ENCODE assay signal across 8 mouse cellular contexts in the genomic region with DNA sequence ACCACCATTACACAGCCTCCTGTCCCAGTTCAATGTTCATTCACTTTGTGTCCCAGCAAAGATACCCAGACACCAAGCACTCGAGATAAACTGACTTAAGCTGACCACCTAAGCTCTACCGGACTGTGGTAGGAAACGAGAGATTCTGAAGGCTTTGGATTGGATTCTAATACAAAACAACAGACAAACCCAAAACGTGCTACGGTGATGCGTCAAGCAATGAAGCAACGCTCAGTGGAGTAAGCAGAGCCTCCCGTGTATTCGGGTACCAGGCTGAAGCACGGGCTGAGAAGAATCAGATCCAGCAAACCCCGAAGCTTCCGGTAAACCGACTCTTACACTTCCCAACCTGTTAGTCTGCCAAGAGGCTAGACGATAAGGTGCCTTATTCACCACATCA. TPM values are rescaled to one million over a fixed set of nuclear protein-coding genes. Genes with fewer than 3 reads are reported as not detected.
A peak's percentile ranks its signal among the peaks of the same experiment; 100 is the strongest.
DNase-seq lines count a peak whose midpoint lies in the region; ATAC-seq and TF ChIP-seq lines count a peak whose summit lies in the region.
"Had no signal": no experiment of that assay in that cellular context is flagged by ENCODE, and none has a peak within 500 bp of the region (broad histone marks: within the 10 kb centered on the region; RNA-seq: fewer than 3 reads in every experiment).

No protein-coding gene starts in this region.

- H3K36me3 ChIP-seq in kidney, postnatal 0 days (ENCODE audit: insufficient read depth, low read length) = no peaks in the 10 kb centered on the region
- no peaks in the 10 kb centered on the region for H3K36me3 ChIP-seq in embryonic facial prominence, embryonic 15.5 days
- H3K36me3 ChIP-seq in hindbrain, embryonic 16.5 days (ENCODE audit: control insufficient read depth, insufficient read depth, low read length) = no peaks in the 10 kb centered on the region
- H3K36me3 ChIP-seq in midbrain, postnatal 0 days (ENCODE audit: insufficient read depth, low read length) = no peaks in the 10 kb centered on the region

- H3K4me1 ChIP-seq in kidney, postnatal 0 days (replicated peaks; ENCODE audit: insufficient read depth, low read length) = peaks cover 12% of the 10 kb centered on the region; the same call in 1 of the 2 replicates
- peaks cover 8% of the 10 kb centered on the region for H3K4me1 ChIP-seq in embryonic facial prominence, embryonic 15.5 days
- peaks cover 9% of the 10 kb centered on the region for H3K4me1 ChIP-seq in hindbrain, embryonic 16.5 days (ENCODE audit: control insufficient read depth, insufficient read depth, low read depth, low read length)
- 0 out of 2 replicates have a peak, but pooled peaks cover 6% of the 10 kb centered on the region for H3K4me1 ChIP-seq in midbrain, postnatal 0 days (ENCODE audit: insufficient read depth, low read length)

- ATAC-seq in kidney, postnatal 0 days (replicated peaks; ENCODE audit: low FRiP score, low read depth) = no peak
- no peak for ATAC-seq in embryonic facial prominence, embryonic 15.5 days (ENCODE audit: insufficient number of reproducible peaks, low FRiP score, low TSS enrichment, low read depth)
- ATAC-seq in hindbrain, embryonic 16.5 days = no peak
- no peak for ATAC-seq in midbrain, postnatal 0 days (ENCODE audit: low FRiP score)

- H3K27ac ChIP-seq in kidney, postnatal 0 days = no peak overlapping the region
- H3K27ac ChIP-seq in embryonic facial prominence, embryonic 15.5 days (replicated peaks) = no peak overlapping the region
- H3K27ac ChIP-seq in hindbrain, embryonic 16.5 days (ENCODE audit: low read depth, low read length) = no peak overlapping the region
- H3K27ac ChIP-seq in midbrain, postnatal 0 days (ENCODE audit: low read depth, low read length) = no peak overlapping the region

- 47% methylated on average over 14 of the region's 14 CpGs for WGBS in kidney, postnatal 0 days
- WGBS in embryonic facial prominence, embryonic 15.5 days = 40% methylated on average over 14 of the region's 14 CpGs
- 54% methylated on average over 14 of the region's 14 CpGs for WGBS in hindbrain, embryonic 16.5 days
- WGBS in midbrain, postnatal 0 days = 53% methylated on average over 14 of the region's 14 CpGs

- no peak overlapping the region for H3K9ac ChIP-seq in kidney, postnatal 0 days (ENCODE audit: low read depth, low read length)
- H3K9ac ChIP-seq in embryonic facial prominence, embryonic 15.5 days = no peak overlapping the region
- H3K9ac ChIP-seq in hindbrain, embryonic 16.5 days (ENCODE audit: low read depth, low read length) = no peak overlapping the region
- no peak overlapping the region for H3K9ac ChIP-seq in midbrain, postnatal 0 days (replicated peaks; ENCODE audit: low read length, poor library complexity, severe bottlenecking)

- TF ChIP-seq CTCF in kidney, postnatal 0 days (IDR thresholded peaks at IDR 0.05; ENCODE audit: low read depth) = no peak
- TF ChIP-seq CTCF in midbrain, postnatal 0 days (IDR thresholded peaks at IDR 0.05) = no peak

- no peaks in the 10 kb centered on the region for H3K27me3 ChIP-seq in kidney, postnatal 0 days (ENCODE audit: insufficient read depth, low read length)
- no peaks in the 10 kb centered on the region for H3K27me3 ChIP-seq in embryonic facial prominence, embryonic 15.5 days
- H3K27me3 ChIP-seq in hindbrain, embryonic 16.5 days (replicated peaks; ENCODE audit: control insufficient read depth, insufficient read depth, low read length) = no peaks in the 10 kb centered on the region
- H3K27me3 ChIP-seq in midbrain, postnatal 0 days (ENCODE audit: insufficient read depth, low read length) = no peaks in the 10 kb centered on the region

- no peak for DNase-seq in kidney, postnatal 0 days (ENCODE audit: low spot score)
- DNase-seq in kidney, adult 8-10 months = no peak
- DNase-seq in midbrain, postnatal 0 days (ENCODE audit: low spot score) = no peak
- DNase-seq in thymus, postnatal 36 days = no peak
- DNase-seq in cerebellum, adult 11 months = no peak

- no peak overlapping the region; the same call in 1 of the 2 replicates for H3K4me3 ChIP-seq in kidney, postnatal 0 days (replicated peaks; ENCODE audit: low read depth, low read length)
- peak overlapping the region; percentile 8; the same call in 1 of the 2 replicates for H3K4me3 ChIP-seq in embryonic facial prominence, embryonic 15.5 days (replicated peaks)
- peak overlapping the region; percentile 5 for H3K4me3 ChIP-seq in hindbrain, embryonic 16.5 days (ENCODE audit: low read length)
- H3K4me3 ChIP-seq in midbrain, postnatal 0 days (ENCODE audit: low read depth, low read length) = peak overlapping the region; percentile 23

- H3K4me2 ChIP-seq in kidney, postnatal 0 days (ENCODE audit: low read length) = peak overlapping the region; percentile 39
- peak overlapping the region; percentile 26 for H3K4me2 ChIP-seq in embryonic facial prominence, embryonic 15.5 days (replicated peaks)
- peak overlapping the region; percentile 18 for H3K4me2 ChIP-seq in hindbrain, embryonic 16.5 days (ENCODE audit: low read length)
- peak overlapping the region; percentile 32 for H3K4me2 ChIP-seq in midbrain, postnatal 0 days (ENCODE audit: low read depth, low read length, poor library complexity, severe bottlenecking)

- H3K9me3 ChIP-seq in kidney, postnatal 0 days (replicated peaks; ENCODE audit: low read length) = no peaks in the 10 kb centered on the region
- H3K9me3 ChIP-seq in embryonic facial prominence, embryonic 15.5 days (replicated peaks) = no peaks in the 10 kb centered on the region
- no peaks in the 10 kb centered on the region for H3K9me3 ChIP-seq in hindbrain, embryonic 16.5 days (ENCODE audit: control insufficient read depth, low read length)
- no peaks in the 10 kb centered on the region for H3K9me3 ChIP-seq in midbrain, postnatal 0 days (ENCODE audit: low read length)

RNA-seq across cellular contexts. Expression of a gene that starts 37.0 kb away (rescaled TPM):
- 6.1 and 6.2 TPM in 2 replicates for polyA plus RNA-seq in kidney, postnatal 0 days (2015; fragmentation: Nextera tagmentation; extraction: Ambion mirVana)
- 4.5 and 5.4 TPM in 2 replicates for polyA plus RNA-seq in embryonic facial prominence, embryonic 15.5 days (2015; fragmentation: Nextera tagmentation; extraction: Ambion mirVana)
- 3.0 and 3.2 TPM in 2 replicates for polyA plus RNA-seq in hindbrain, embryonic 16.5 days (2015; fragmentation: Nextera tagmentation; extraction: Ambion mirVana)
- total RNA-seq in midbrain, postnatal 0 days (2014; rRNA removed) = 24.6 and 28.1 TPM in 2 replicates
- 2.8 TPM in 2 replicates for polyA plus RNA-seq in midbrain, postnatal 0 days (2015; fragmentation: Nextera tagmentation; extraction: Ambion mirVana)

RNA-seq across cellular contexts. Expression of a gene that starts 38.3 kb away (rescaled TPM):
- polyA plus RNA-seq in kidney, postnatal 0 days (2015; fragmentation: Nextera tagmentation; extraction: Ambion mirVana) = not detected in 2 replicates
- polyA plus RNA-seq in embryonic facial prominence, embryonic 15.5 days (2015; fragmentation: Nextera tagmentation; extraction: Ambion mirVana) = 0.04 TPM in 1 of 2 replicates, not detected in the other
- polyA plus RNA-seq in hindbrain, embryonic 16.5 days (2015; fragmentation: Nextera tagmentation; extraction: Ambion mirVana) = not detected in 2 replicates
- total RNA-seq in midbrain, postnatal 0 days (2014; rRNA removed) = not detected in 2 replicates
- not detected in 2 replicates for polyA plus RNA-seq in midbrain, postnatal 0 days (2015; fragmentation: Nextera tagmentation; extraction: Ambion mirVana)
- polyA plus RNA-seq: cortical plate, adult 2 months had no signal

RNA-seq across cellular contexts. Expression of a gene that starts 59.7 kb away (rescaled TPM):
- not detected in 2 replicates for polyA plus RNA-seq in kidney, postnatal 0 days (2015; fragmentation: Nextera tagmentation; extraction: Ambion mirVana)
- polyA plus RNA-seq in embryonic facial prominence, embryonic 15.5 days (2015; fragmentation: Nextera tagmentation; extraction: Ambion mirVana) = not detected in 2 replicates
- not detected in 2 replicates for polyA plus RNA-seq in hindbrain, embryonic 16.5 days (2015; fragmentation: Nextera tagmentation; extraction: Ambion mirVana)
- total RNA-seq in midbrain, postnatal 0 days (2014; rRNA removed) = not detected in 2 replicates
- polyA plus RNA-seq in midbrain, postnatal 0 days (2015; fragmentation: Nextera tagmentation; extraction: Ambion mirVana) = not detected in 2 replicates
- polyA plus RNA-seq: cortical plate, adult 2 months had no signal
